Mouse (Mus musculus) brain, adult 2 months (tissue): ENCODE measurements around the gene Spc24.
A peak's percentile ranks its signal among the peaks of the same experiment; 100 is the strongest.

ENCODE experiments used
- DNase-seq: peaks from one replicate; pipeline ENCODE4 v3.0.0; 2011; ENCODE audit warnings: low read depth, low spot score

The Spc24 gene

DNA sequence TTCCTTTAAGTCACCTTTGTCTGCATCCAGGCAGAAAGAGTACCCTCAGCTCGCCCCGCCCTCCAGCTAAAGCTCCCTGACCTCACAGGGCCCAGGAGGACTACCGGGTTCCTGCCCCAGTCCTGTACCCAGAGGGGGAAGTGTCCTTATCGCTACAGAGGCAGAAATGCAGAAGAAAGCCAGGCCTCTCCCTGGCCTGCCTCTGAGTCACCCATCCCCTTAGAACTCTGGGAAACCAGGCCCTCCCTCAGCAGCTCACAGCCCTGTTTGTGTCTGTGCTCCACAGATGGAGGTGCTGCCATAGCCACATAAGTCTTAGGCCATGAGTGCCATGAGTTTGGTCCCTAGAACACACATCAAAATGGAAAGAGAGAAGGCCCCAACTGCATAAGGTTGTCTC is 44.8 kb downstream of the Spc24 start:
- DNase-seq: peak; percentile 52

- peak; percentile 33 for DNase-seq
These were observed 50.8 kb downstream of the Spc24 start for GRCm38 (mm10) chr9:21709340-21709739.

GRCm38 (mm10) chr9:21706586-21707265 is 53.4 kb downstream of the Spc24 start:
- no peak for DNase-seq

GRCm38 (mm10) chr9:21706085-21706484 is 54.0 kb downstream of the Spc24 start:
- no peak for DNase-seq
